Mouse (Mus musculus) cerebellum, adult 2 months (tissue): ENCODE measurements at regions not wholly inside any gene's neighbourhood (a gene's known extent, or its start where the extent isn't known, plus 50 kb on each side); places are given as distances from the start of the nearest gene placed in this dataset.

Source experiments
- DNase-seq, 2 experiments: peaks; one replicate each; pipeline ENCODE4 v3.0.0; 2021
- H3K27ac ChIP-seq: fragments of 200-500 bp; 2 replicates; pipeline ENCODE4 v1.5.1; 2012; ENCODE audit warnings: low read length, control low read depth, inconsistent platforms; ENCODE audit not compliant: insufficient read depth
- H3K27me3 ChIP-seq: fragments of 200-500 bp; 2 replicates; pipeline ENCODE4 v1.6.1; 2012; ENCODE audit warnings: inconsistent platforms, mild to moderate bottlenecking, low read length, moderate library complexity; ENCODE audit not compliant: control insufficient read depth, insufficient read depth
- H3K4me1 ChIP-seq: fragments of 200-500 bp; 2 replicates; pipeline ENCODE4 v1.6.1; 2011; ENCODE audit warnings: low read length; ENCODE audit not compliant: control insufficient read depth, insufficient read depth
- H3K4me3 ChIP-seq: fragments of 200-500 bp; replicated peaks from 2 replicates; pipeline ENCODE3; 2011; ENCODE audit warnings: mild to moderate bottlenecking, low read depth, low read length, control low read depth; ENCODE audit not compliant: insufficient read depth
- CTCF ChIP-seq: fragments of 200-500 bp; IDR thresholded peaks from 2 replicates; pipeline ENCODE4 v1.5.1; 2011; ENCODE audit warnings: low read depth, mild to moderate bottlenecking, control low read depth, low read length, moderate library complexity, borderline replicate concordance; ENCODE audit not compliant: insufficient read depth
- POLR2A ChIP-seq: fragments of 200-500 bp; IDR thresholded peaks from 2 replicates; pipeline ENCODE4 v1.6.1; 2011; ENCODE audit warnings: low read length, control low read depth, borderline replicate concordance; ENCODE audit not compliant: insufficient read depth
- whole genome bisulfite sequencing: fragments of 180-500 bp; shearing (Covaris S2); methylation state at CpG from one replicate; pipeline ENCODE4 v1.1.7; 2018; 5-methylcytosine and 5-hydroxymethylcytosine counted together

- no peak for DNase-seq
- 41% methylated on average over 22 of the region's 22 CpGs for WGBS
- Histone ChIP-seq H3K4me1 (no peaks in the 10 kb centered on the region), H3K27me3 (no peaks in the 10 kb centered on the region), H3K27ac (no peak overlapping the region), H3K4me3 (no peak overlapping the region)
- TF ChIP-seq POLR2A (no peak), CTCF (no peak)
Observed at GRCm38 (mm10) chr5:120251697-120252401, 135.6 kb downstream of the Rbm19 start.

GRCm38 (mm10) chr5:120252551-120252950 is 136.3 kb downstream of the Rbm19 start:
- Histone ChIP-seq H3K4me3 (no peak overlapping the region), H3K27me3 (no peaks in the 10 kb centered on the region), H3K4me1 (no peaks in the 10 kb centered on the region), H3K27ac (no peak overlapping the region)
- TF ChIP-seq CTCF (peak; percentile 54; the same call in 1 of the 2 replicates), POLR2A (no peak)
- DNase-seq = peak; percentile 26 to 38
- 35% methylated on average over 8 of the region's 8 CpGs for WGBS

- Histone ChIP-seq H3K27me3 (no peaks in the 10 kb centered on the region), H3K4me3 (no peak overlapping the region), H3K27ac (no peak overlapping the region), H3K4me1 (peaks cover 4% of the 10 kb centered on the region; the same call in 1 of the 2 replicates)
- DNase-seq = no peak
- TF ChIP-seq CTCF (no peak), POLR2A (no peak)
- WGBS = 48% methylated on average over 14 of the region's 14 CpGs
Observed at GRCm38 (mm10) chr5:120262715-120263273, 146.5 kb downstream of the Rbm19 start.

GRCm38 (mm10) chr5:120269416-120269860 is 153.2 kb downstream of the Rbm19 start:
- H3K27me3 ChIP-seq = no peaks in the 10 kb centered on the region
- WGBS = 7% methylated on average over 22 of the region's 22 CpGs
- no peaks in the 10 kb centered on the region for H3K4me1 ChIP-seq
- H3K4me3 ChIP-seq = no peak overlapping the region
- DNase-seq = peak; percentile 16 to 19
- TF ChIP-seq POLR2A (no peak), CTCF (no peak)
- H3K27ac ChIP-seq = no peak overlapping the region

GRCm38 (mm10) chr5:120270887-120271616 is 154.8 kb downstream of the Rbm19 start:
- no peak overlapping the region for H3K4me3 ChIP-seq
- H3K27ac ChIP-seq = no peak overlapping the region
- DNase-seq = no peak
- TF ChIP-seq POLR2A (no peak), CTCF (no peak)
- WGBS = 50% methylated on average over 14 of the region's 14 CpGs
- H3K27me3 ChIP-seq = no peaks in the 10 kb centered on the region
- H3K4me1 ChIP-seq = no peaks in the 10 kb centered on the region

GRCm38 (mm10) chr5:120276229-120276628 is 155.3 kb upstream of the Lhx5 start:
- DNase-seq = no peak
- no peak overlapping the region for H3K27ac ChIP-seq

GRCm38 (mm10) chr5:120280321-120280720 is 151.2 kb upstream of the Lhx5 start:
- Histone ChIP-seq H3K27me3 (no peaks in the 10 kb centered on the region; the same call in 1 of the 2 replicates), H3K27ac (no peak overlapping the region), H3K4me3 (no peak overlapping the region), H3K4me1 (no peaks in the 10 kb centered on the region; the same call in 1 of the 2 replicates)
- no peak for TF ChIP-seq CTCF
- TF ChIP-seq POLR2A = no peak
- no peak for DNase-seq
- WGBS = 9% methylated on average over 13 of the region's 13 CpGs

More at GRCm38 (mm10) chr5:120276229-120276628, 155.3 kb upstream of the Lhx5 start:
- TF ChIP-seq POLR2A = no peak
- TF ChIP-seq CTCF = no peak
- Histone ChIP-seq H3K4me3 (no peak overlapping the region), H3K27me3 (no peaks in the 10 kb centered on the region; the same call in 1 of the 2 replicates), H3K4me1 (no peaks in the 10 kb centered on the region; the same call in 1 of the 2 replicates)
- 37% methylated on average over 9 of the region's 9 CpGs for WGBS

GRCm38 (mm10) chr5:120280991-120281602 is 150.4 kb upstream of the Lhx5 start:
- Histone ChIP-seq H3K4me3 (no peak overlapping the region), H3K4me1 (no peaks in the 10 kb centered on the region; the same call in 1 of the 2 replicates), H3K27me3 (no peaks in the 10 kb centered on the region; the same call in 1 of the 2 replicates), H3K27ac (no peak overlapping the region)
- TF ChIP-seq CTCF (no peak), POLR2A (no peak)
- DNase-seq = no peak
- WGBS = 23% methylated on average over 22 of the region's 22 CpGs
